Mouse (Mus musculus): ENCODE measurements around the gene Elf1.

DNA sequence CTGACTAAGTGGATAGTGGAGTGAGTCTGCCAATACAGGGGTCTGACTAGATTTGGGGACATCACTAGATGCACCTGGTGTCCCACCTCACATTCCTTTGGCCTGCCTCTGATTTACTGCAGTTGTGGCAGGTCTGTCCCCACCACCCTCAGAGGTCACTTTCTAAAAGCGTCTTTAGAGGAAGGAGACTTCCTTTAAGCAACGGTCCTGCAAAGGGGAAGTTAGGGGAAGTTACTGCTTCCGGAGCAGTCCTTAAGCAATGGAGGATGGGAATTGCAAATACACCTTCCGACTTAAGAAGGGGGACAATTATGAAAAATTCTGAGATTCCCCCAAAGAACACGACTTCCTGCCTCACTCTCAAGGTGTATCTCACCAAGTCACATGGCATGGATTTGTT, 39.6 kb upstream of the Elf1 start:
- TF ChIP-seq CTCF (IDR thresholded peaks at IDR 0.05; ENCODE audit: low read depth, low read length) (no peak), POLR2A (IDR thresholded peaks at IDR 0.05; ENCODE audit: extremely low read depth, insufficient read depth, low read length) (no peak)
